Mouse (Mus musculus) limb, embryonic 11.5 days (tissue): Measurements from ENCODE around the gene Nalcn. TPM values are rescaled to one million over a fixed set of nuclear protein-coding genes. Genes with fewer than 3 reads are reported as not detected.

Experiments
- ATAC-seq: fragments of 200-750 bp; cut with Nextera tagmentation; 2 replicates; pipeline ENCODE4 v1.8.0; 2017; ENCODE audit warnings: low read depth; ENCODE audit not compliant: insufficient number of reproducible peaks, low FRiP score, low TSS enrichment
- DNase-seq: peaks from one replicate; pipeline ENCODE4 v3.0.0-alpha.2; 2015; ENCODE audit warnings: low spot score
- H3K27ac ChIP-seq: fragments of 300-500 bp; sonication (generic); replicated peaks from 2 replicates; pipeline ENCODE4 v1.5.1; 2014; ENCODE audit warnings: low read depth, mild to moderate bottlenecking, low read length
- H3K27me3 ChIP-seq: fragments of 300-500 bp; sonication (generic); 2 replicates; pipeline ENCODE4 v1.6.1; 2014; ENCODE audit warnings: mild to moderate bottlenecking, low read length, mixed read lengths; ENCODE audit not compliant: control insufficient read depth, insufficient read depth
- H3K36me3 ChIP-seq: fragments of 300-500 bp; sonication (generic); 2 replicates; pipeline ENCODE4 v1.6.1; 2014; ENCODE audit warnings: mild to moderate bottlenecking, low read length, moderate library complexity, mixed read lengths; ENCODE audit not compliant: control insufficient read depth, insufficient read depth
- H3K4me1 ChIP-seq: fragments of 300-500 bp; sonication (generic); 2 replicates; pipeline ENCODE4 v1.6.1; 2014; ENCODE audit warnings: low read length, mixed read lengths; ENCODE audit not compliant: control insufficient read depth, insufficient read depth
- H3K4me2 ChIP-seq: fragments of 300-500 bp; sonication (generic); 2 replicates; pipeline ENCODE4 v1.6.1; 2014; ENCODE audit warnings: low read depth, mild to moderate bottlenecking, moderate library complexity; ENCODE audit not compliant: severe bottlenecking
- H3K4me3 ChIP-seq: fragments of 300-500 bp; sonication (generic); 2 replicates; pipeline ENCODE4 v1.5.1; 2014; ENCODE audit warnings: low read depth, low read length
- H3K9ac ChIP-seq: fragments of 300-500 bp; sonication (generic); 2 replicates; pipeline ENCODE4 v1.6.1; 2014; ENCODE audit warnings: mild to moderate bottlenecking, low read length
- H3K9me3 ChIP-seq: fragments of 300-500 bp; sonication (generic); 2 replicates; pipeline ENCODE4 v1.6.1; 2016; ENCODE audit warnings: low read length; ENCODE audit not compliant: control insufficient read depth
- polyA plus RNA-seq: library from polyadenylated mRNA; unstranded; fragments of >200 nt; fragmentation: Nextera tagmentation; extraction: Ambion mirVana; gene quantifications from 2 replicates; pipeline ENCODE4 v1.2.1, GENCODE M21; 2014

Gene Nalcn
- polyA plus RNA-seq, 1 experiment from 2014 or later: 0.05 TPM

DNA sequence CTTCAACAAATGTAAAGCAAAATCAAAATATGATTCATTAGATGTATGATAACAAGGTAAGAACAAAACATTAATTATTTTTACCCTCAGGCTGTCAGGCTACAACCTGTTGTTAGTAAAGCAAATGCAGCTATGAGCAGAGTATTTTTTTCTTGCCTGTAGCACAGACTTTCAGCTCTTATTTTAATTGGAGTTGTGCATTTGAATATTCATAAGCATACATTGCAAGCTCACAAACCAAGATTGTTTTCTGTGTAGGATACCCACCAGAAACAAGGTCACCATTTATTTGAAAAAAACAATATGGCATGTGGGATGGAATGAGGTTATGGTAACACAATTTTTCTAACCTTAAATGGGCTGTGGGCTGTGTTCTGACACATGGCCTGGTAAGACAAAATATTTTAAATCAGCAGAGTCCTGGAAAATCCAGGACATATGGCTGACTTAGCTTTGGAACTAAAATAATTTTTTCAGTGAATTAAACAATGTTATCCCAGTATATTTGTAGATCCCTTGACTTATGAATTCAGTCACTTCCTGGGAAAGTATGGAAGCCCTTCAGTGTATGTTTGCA is 394.2 kb downstream of the Nalcn start:
- no peak for ATAC-seq
- Histone ChIP-seq H3K9me3 (no peaks in the 10 kb centered on the region), H3K9ac (no peak overlapping the region), H3K36me3 (no peaks in the 10 kb centered on the region), H3K4me3 (no peak overlapping the region), H3K4me2 (no peak overlapping the region), H3K27ac (no peak overlapping the region), H3K4me1 (no peaks in the 10 kb centered on the region), H3K27me3 (no peaks in the 10 kb centered on the region)
- DNase-seq: no peak

Other genes with a start within 250 kb of the Nalcn start
- 0.07 TPM in 1 of 2 replicates, not detected in the other for gene Itgbl1, start 32.8 kb upstream of the Nalcn start, polyA plus RNA-seq